Mouse (Mus musculus): ENCODE data around the gene Ddo.

Gene Ddo

GRCm38 (mm10) chr10:40666943-40667342, 37.1 kb downstream of the Ddo start:
- no peak for DNase-seq

GRCm38 (mm10) chr10:40668640-40669039, 38.8 kb downstream of the Ddo start:
- no peak for DNase-seq

- no peak for DNase-seq
These were observed 42.9 kb downstream of the Ddo start for GRCm38 (mm10) chr10:40672587-40673296.

GRCm38 (mm10) chr10:40673297-40673665, 43.5 kb downstream of the Ddo start:
- DNase-seq: no peak

GRCm38 (mm10) chr10:40674151-40674550, 44.3 kb downstream of the Ddo start:
- no peak for DNase-seq

- no peak for DNase-seq
These were observed 46.1 kb downstream of the Ddo start for GRCm38 (mm10) chr10:40675921-40676320.

GRCm38 (mm10) chr10:40678477-40678876, 48.7 kb downstream of the Ddo start:
- DNase-seq: no peak

GRCm38 (mm10) chr10:40682470-40682869, 52.7 kb downstream of the Ddo start:
- DNase-seq: no peak

GRCm38 (mm10) chr10:40683092-40683867, 53.5 kb downstream of the Ddo start, which contains the start of gene Mettl24:
Mettl24 (plus strand) TSS chr10:40683282.
- DNase-seq: peak; percentile 75 to 88

GRCm38 (mm10) chr10:40683868-40684253, 54.0 kb downstream of the Ddo start:
- DNase-seq: peak in 1 of 2 experiments; percentile 2

GRCm38 (mm10) chr10:40684326-40684725, 54.5 kb downstream of the Ddo start:
- DNase-seq: no peak

- no peak for DNase-seq
These were observed 55.8 kb downstream of the Ddo start for GRCm38 (mm10) chr10:40685641-40686040.

- no peak for DNase-seq
These were observed 57.2 kb downstream of the Ddo start for GRCm38 (mm10) chr10:40686976-40687375.

GRCm38 (mm10) chr10:40687407-40687806, 57.6 kb downstream of the Ddo start:
- DNase-seq: no peak

GRCm38 (mm10) chr10:40688266-40688665, 58.5 kb downstream of the Ddo start:
- DNase-seq: no peak

- no peak for DNase-seq
These were observed 59.1 kb downstream of the Ddo start for GRCm38 (mm10) chr10:40688873-40689272.

- DNase-seq: no peak
These were observed 68.8 kb downstream of the Ddo start for GRCm38 (mm10) chr10:40698652-40699051.

GRCm38 (mm10) chr10:40711127-40711526, 81.3 kb downstream of the Ddo start:
- DNase-seq: no peak

GRCm38 (mm10) chr10:40713018-40713608, 83.3 kb downstream of the Ddo start:
- peak; percentile 7 to 10 for DNase-seq

GRCm38 (mm10) chr10:40713829-40714228, 84.0 kb downstream of the Ddo start:
- DNase-seq: no peak

- DNase-seq: no peak
These were observed 85.3 kb downstream of the Ddo start for GRCm38 (mm10) chr10:40715151-40715550.

GRCm38 (mm10) chr10:40716296-40716695, 86.5 kb downstream of the Ddo start:
- DNase-seq: no peak

GRCm38 (mm10) chr10:40716713-40717112, 86.9 kb downstream of the Ddo start:
- DNase-seq: no peak

- DNase-seq: no peak
These were observed 88.6 kb downstream of the Ddo start for GRCm38 (mm10) chr10:40718362-40718761.

All from kidney, adult 8-10 months (tissue).